Mouse (Mus musculus): Measurements from ENCODE around the gene Loxl1. TPM values are rescaled to one million over a fixed set of nuclear protein-coding genes. Genes with fewer than 3 reads are reported as not detected.
A peak's percentile ranks its signal among the peaks of the same experiment; 100 is the strongest.

The Loxl1 gene
- polyA plus RNA-seq (2012; rRNA removed), result 0.89 and 1.2 TPM in 2 replicates
- polyA plus RNA-seq (2014; fragmentation: Nextera tagmentation; extraction: Ambion mirVana), result 0.80 and 1.1 TPM in 2 replicates

GRCm38 (mm10) chr9:58312944-58313359 lies at the start of gene Loxl1:
Gene Loxl1 (minus strand): TSS chr9:58313186.
- no peak for ATAC-seq (ENCODE audit: insufficient read depth)
- 6% methylated on average over 21 of the region's 21 CpGs for WGBS (ENCODE audit: insufficient replicate concordance)

GRCm38 (mm10) chr9:58361956-58362355 lies 49.0 kb upstream of the Loxl1 start:
- DNase-seq (ENCODE audit: low read depth in 3 of 3, low spot score in 3 of 3), result no peak
- no peak overlapping the region for H3K4me2 ChIP-seq (ENCODE audit: low read depth)
- TF ChIP-seq CTCF (IDR thresholded peaks at IDR 0.05; ENCODE audit: low read depth) (no peak), EP300 (IDR thresholded peaks at IDR 0.05; ENCODE audit: low read depth) (no peak)
- no peaks in the 10 kb centered on the region for H3K36me3 ChIP-seq (replicated peaks; ENCODE audit: control insufficient read depth, insufficient read depth, low read depth)
- no peaks in the 10 kb centered on the region for H3K27me3 ChIP-seq (ENCODE audit: control insufficient read depth, insufficient read depth, low read length)
- H3K9me3 ChIP-seq (ENCODE audit: control insufficient read depth, low read length), result no peaks in the 10 kb centered on the region
- H3K4me3 ChIP-seq (ENCODE audit: insufficient read depth in 1 of 2, low read depth in 2 of 2, low read length in 2 of 2), result no peak overlapping the region
- no peaks in the 10 kb centered on the region for H3K4me1 ChIP-seq (replicated peaks; ENCODE audit: control insufficient read depth in 2 of 2, insufficient read depth in 2 of 2, low read length in 1 of 2)
- WGBS (ENCODE audit: insufficient replicate concordance), result 62% methylated on average over 7 of the region's 7 CpGs
- H3K27ac ChIP-seq, result no peak overlapping the region
- no peak for ATAC-seq (ENCODE audit: insufficient read depth)
- H3K9ac ChIP-seq (replicated peaks), result no peak overlapping the region

More at GRCm38 (mm10) chr9:58312944-58313359, at the start of gene Loxl1:
- H3K9me3 ChIP-seq (ENCODE audit: control insufficient read depth, low read length), result no peaks in the 10 kb centered on the region
- H3K4me2 ChIP-seq (ENCODE audit: low read depth), result peak within 1 kb of the TSS; percentile 43
- H3K4me3 ChIP-seq (ENCODE audit: insufficient read depth in 1 of 2, low read depth in 2 of 2, low read length in 2 of 2), result peak within 1 kb of the TSS; percentile 12 to 16; a peak in 3 of 4 replicates
- H3K27ac ChIP-seq, result no peak within 1 kb of the TSS
- H3K9ac ChIP-seq (replicated peaks), result no peak within 1 kb of the TSS
- no peaks in the 10 kb centered on the region for H3K4me1 ChIP-seq (replicated peaks; ENCODE audit: control insufficient read depth in 2 of 2, insufficient read depth in 2 of 2, low read length in 1 of 2)
- TF ChIP-seq CTCF (IDR thresholded peaks at IDR 0.05; ENCODE audit: low read depth) (no peak), EP300 (IDR thresholded peaks at IDR 0.05; ENCODE audit: low read depth) (no peak)
- DNase-seq (ENCODE audit: low read depth in 3 of 3, low spot score in 3 of 3), result no peak
- H3K36me3 ChIP-seq (replicated peaks; ENCODE audit: control insufficient read depth, insufficient read depth, low read depth), result no peaks in the 10 kb centered on the region
- peaks cover 25% of the 10 kb centered on the region for H3K27me3 ChIP-seq (ENCODE audit: control insufficient read depth, insufficient read depth, low read length)

GRCm38 (mm10) chr9:58361373-58361772 lies 48.4 kb upstream of the Loxl1 start:
- 52% methylated on average over 1 of the region's 1 CpGs for WGBS (ENCODE audit: insufficient replicate concordance)
- no peak overlapping the region for H3K4me3 ChIP-seq (ENCODE audit: insufficient read depth in 1 of 2, low read depth in 2 of 2, low read length in 2 of 2)
- H3K27ac ChIP-seq, result no peak overlapping the region
- no peaks in the 10 kb centered on the region for H3K9me3 ChIP-seq (ENCODE audit: control insufficient read depth, low read length)
- H3K27me3 ChIP-seq (ENCODE audit: control insufficient read depth, insufficient read depth, low read length), result no peaks in the 10 kb centered on the region
- DNase-seq (ENCODE audit: low read depth in 3 of 3, low spot score in 3 of 3) (no peak), ATAC-seq (ENCODE audit: insufficient read depth) (no peak)
- H3K36me3 ChIP-seq (replicated peaks; ENCODE audit: control insufficient read depth, insufficient read depth, low read depth), result no peaks in the 10 kb centered on the region
- H3K4me1 ChIP-seq (replicated peaks; ENCODE audit: control insufficient read depth in 2 of 2, insufficient read depth in 2 of 2, low read length in 1 of 2), result no peaks in the 10 kb centered on the region
- H3K4me2 ChIP-seq (ENCODE audit: low read depth), result no peak overlapping the region
- H3K9ac ChIP-seq (replicated peaks), result no peak overlapping the region
- no peak for TF ChIP-seq EP300 (IDR thresholded peaks at IDR 0.05; ENCODE audit: low read depth)
- no peak for TF ChIP-seq CTCF (IDR thresholded peaks at IDR 0.05; ENCODE audit: low read depth)

GRCm38 (mm10) chr9:58355262-58356050 lies 42.5 kb upstream of the Loxl1 start:
- H3K27ac ChIP-seq, result no peak overlapping the region
- TF ChIP-seq EP300 (IDR thresholded peaks at IDR 0.05; ENCODE audit: low read depth) (no peak), CTCF (IDR thresholded peaks at IDR 0.05; ENCODE audit: low read depth) (no peak)
- no peak overlapping the region for H3K4me2 ChIP-seq (ENCODE audit: low read depth)
- no peaks in the 10 kb centered on the region for H3K9me3 ChIP-seq (ENCODE audit: control insufficient read depth, low read length)
- no peak for DNase-seq (ENCODE audit: low read depth in 3 of 3, low spot score in 3 of 3)
- H3K36me3 ChIP-seq (replicated peaks; ENCODE audit: control insufficient read depth, insufficient read depth, low read depth), result no peaks in the 10 kb centered on the region
- no peak overlapping the region for H3K9ac ChIP-seq (replicated peaks)
- ATAC-seq (ENCODE audit: insufficient read depth), result no peak
- H3K27me3 ChIP-seq (ENCODE audit: control insufficient read depth, insufficient read depth, low read length), result no peaks in the 10 kb centered on the region
- no peak overlapping the region for H3K4me3 ChIP-seq (ENCODE audit: insufficient read depth in 1 of 2, low read depth in 2 of 2, low read length in 2 of 2)
- H3K4me1 ChIP-seq (replicated peaks; ENCODE audit: control insufficient read depth in 2 of 2, insufficient read depth in 2 of 2, low read length in 1 of 2), result no peaks in the 10 kb centered on the region
- 18% methylated on average over 6 of the region's 6 CpGs for WGBS (ENCODE audit: insufficient replicate concordance)

GRCm38 (mm10) chr9:58354701-58355100 lies 41.7 kb upstream of the Loxl1 start:
- Histone ChIP-seq H3K27me3 (ENCODE audit: control insufficient read depth, insufficient read depth, low read length) (no peaks in the 10 kb centered on the region), H3K9ac (replicated peaks) (no peak overlapping the region), H3K4me1 (replicated peaks; ENCODE audit: control insufficient read depth in 2 of 2, insufficient read depth in 2 of 2, low read length in 1 of 2) (no peaks in the 10 kb centered on the region), H3K4me3 (ENCODE audit: insufficient read depth in 1 of 2, low read depth in 2 of 2, low read length in 2 of 2) (no peak overlapping the region), H3K4me2 (ENCODE audit: low read depth) (no peak overlapping the region), H3K27ac (no peak overlapping the region), H3K9me3 (ENCODE audit: control insufficient read depth, low read length) (no peaks in the 10 kb centered on the region), H3K36me3 (replicated peaks; ENCODE audit: control insufficient read depth, insufficient read depth, low read depth) (no peaks in the 10 kb centered on the region)
- TF ChIP-seq EP300 (IDR thresholded peaks at IDR 0.05; ENCODE audit: low read depth), result no peak
- no peak for TF ChIP-seq CTCF (IDR thresholded peaks at IDR 0.05; ENCODE audit: low read depth)
- ATAC-seq (ENCODE audit: insufficient read depth) (no peak), DNase-seq (ENCODE audit: low read depth in 3 of 3, low spot score in 3 of 3) (no peak)
- 52% methylated on average over 6 of the region's 6 CpGs for WGBS (ENCODE audit: insufficient replicate concordance)

Data from liver, embryonic 14.5 days (tissue).